In genomic region chr13:112439917-112440361, GRCm38 (mm10) we compare ENCODE assay signal across 8 mouse cellular contexts. TPM values are rescaled to one million over a fixed set of nuclear protein-coding genes. Genes with fewer than 3 reads are reported as not detected.
DNase-seq lines count a peak whose midpoint lies in the region; ATAC-seq and TF ChIP-seq lines count a peak whose summit lies in the region.

No protein-coding gene starts in this region.

- no peak for TF ChIP-seq POLR2A in cortical plate, adult 2 months (IDR thresholded peaks at IDR 0.05; ENCODE audit: extremely low read depth, insufficient read depth, low read length)

- no peaks in the 10 kb centered on the region for H3K9me3 ChIP-seq in liver, embryonic 13.5 days (replicated peaks)
- no peaks in the 10 kb centered on the region for H3K9me3 ChIP-seq in stomach, postnatal 0 days (ENCODE audit: control insufficient read depth, low read length)

- H3K27me3 ChIP-seq in liver, embryonic 13.5 days = peaks cover 12% of the 10 kb centered on the region; the same call in 1 of the 2 replicates
- no peaks in the 10 kb centered on the region for H3K27me3 ChIP-seq in stomach, postnatal 0 days (ENCODE audit: control insufficient read depth, insufficient read depth, low read length)

- no peak for TF ChIP-seq CTCF in cortical plate, adult 2 months (IDR thresholded peaks at IDR 0.05; ENCODE audit: extremely low read depth, insufficient read depth, low read length)
- no peak for TF ChIP-seq CTCF in stomach, postnatal 0 days (IDR thresholded peaks at IDR 0.05; ENCODE audit: low read depth)

- H3K4me2 ChIP-seq in liver, embryonic 13.5 days = peak overlapping the region; percentile 31
- H3K4me2 ChIP-seq in stomach, postnatal 0 days (replicated peaks; ENCODE audit: low read depth) = peak overlapping the region; percentile 45

- DNase-seq in adrenal gland, postnatal 25 days = peak; percentile 10
- no peak for DNase-seq in adrenal gland, postnatal 4 days (ENCODE audit: low spot score in 2 of 2)
- peak; percentile 53 for DNase-seq in heart, adult 8-10 months (ENCODE audit: low spot score)
- DNase-seq in kidney, adult 18-20 months = peak; percentile 40
- DNase-seq in liver, embryonic 13.5 days = peak; percentile 50
- peak; percentile 50 for DNase-seq in stomach, postnatal 0 days (ENCODE audit: low spot score)

- H3K27ac ChIP-seq in cortical plate, adult 2 months (ENCODE audit: insufficient read depth, low read length) = peak overlapping the region; percentile 12; the same call in 1 of the 2 replicates
- 0 out of 2 replicates have a peak overlapping the region, but pooled peaks have one; percentile 23 for H3K27ac ChIP-seq in liver, embryonic 13.5 days
- H3K27ac ChIP-seq in stomach, postnatal 0 days (replicated peaks) = peak overlapping the region; percentile 71

- no peak overlapping the region for H3K9ac ChIP-seq in liver, embryonic 13.5 days
- H3K9ac ChIP-seq in stomach, postnatal 0 days (ENCODE audit: low read length) = peak overlapping the region; percentile 35; the same call in 1 of the 2 replicates

- TF ChIP-seq EP300 in stomach, postnatal 0 days (optimal IDR thresholded peaks at IDR 0.05) = no peak

- H3K36me3 ChIP-seq in liver, embryonic 13.5 days = no peaks in the 10 kb centered on the region
- no peaks in the 10 kb centered on the region for H3K36me3 ChIP-seq in stomach, postnatal 0 days (ENCODE audit: control insufficient read depth, insufficient read depth, low read length)

- H3K4me1 ChIP-seq in cortical plate, adult 2 months (ENCODE audit: control insufficient read depth, insufficient read depth, low read length) = no peaks in the 10 kb centered on the region
- H3K4me1 ChIP-seq in liver, embryonic 13.5 days (replicated peaks) = peaks cover 14% of the 10 kb centered on the region
- H3K4me1 ChIP-seq in stomach, postnatal 0 days (replicated peaks; ENCODE audit: control insufficient read depth, insufficient read depth) = peaks cover 9% of the 10 kb centered on the region

- no peak overlapping the region for H3K4me3 ChIP-seq in cortical plate, adult 2 months (ENCODE audit: insufficient read depth, low read length)
- H3K4me3 ChIP-seq in liver, embryonic 13.5 days (replicated peaks) = no peak overlapping the region
- H3K4me3 ChIP-seq in stomach, postnatal 0 days (ENCODE audit: low read depth, low read length) = no peak overlapping the region

- WGBS in liver, embryonic 13.5 days (ENCODE audit: insufficient replicate concordance) = 5% methylated on average over 9 of the region's 9 CpGs
- WGBS in stomach, postnatal 0 days = 13% methylated on average over 9 of the region's 9 CpGs

- ATAC-seq in liver, embryonic 13.5 days (ENCODE audit: low read depth) = peak; percentile 50; the same call in 1 of the 2 replicates
- peak; percentile 98 for ATAC-seq in monocyte, adult 5-6 weeks (replicated peaks; ENCODE audit: insufficient number of reproducible peaks, low FRiP score, low TSS enrichment, poor library complexity, severe bottlenecking)
- ATAC-seq in stomach, postnatal 0 days (ENCODE audit: low FRiP score, low TSS enrichment) = peak; percentile 78

RNA-seq across cellular contexts. Expression of gene Il6st, which starts 23.9 kb away (rescaled TPM):
- 247 and 388 TPM in 2 replicates for total RNA-seq in adrenal gland, postnatal 25 days (2021)
- 100 to 1,000 TPM; 278 to 288 TPM for total RNA-seq in adrenal gland, postnatal 4 days (2021)
- 23.5 and 26.8 TPM in 2 replicates for polyA plus RNA-seq in cortical plate, adult 2 months (2012; rRNA removed)
- 100 to 1,000 TPM; 217 to 273 (median 230) TPM for total RNA-seq in heart, adult 8-10 months (2022)
- 4.3 and 7.0 TPM in 2 replicates for polyA plus RNA-seq in liver, embryonic 13.5 days (2015; fragmentation: Nextera tagmentation; extraction: Ambion mirVana)
- 23.5 to 26.3 TPM (median 23.8 TPM) in 3 replicates for total RNA-seq in monocyte, adult 5-6 weeks (2017)
- 22.2 and 25.8 TPM in 2 replicates for polyA plus RNA-seq in stomach, postnatal 0 days (2015; fragmentation: Nextera tagmentation; extraction: Ambion mirVana)

Comparison
In these comparisons a context has a peak if more than half of its experiments do, and no peak if none do; other contexts are left out.
1. DNase-seq: peak in adrenal gland, postnatal 25 days (single experiment), heart, adult 8-10 months (single experiment), kidney, adult 18-20 months (single experiment), liver, embryonic 13.5 days (single experiment) and stomach, postnatal 0 days (single experiment); none in adrenal gland, postnatal 4 days (0 of 2).
2. H3K27ac ChIP-seq: peak in every context shown above with its lines; median percentile 71 in stomach, postnatal 0 days; 23 in liver, embryonic 13.5 days; 12 in cortical plate, adult 2 months.
3. Peak in every context shown above with its lines, with median percentiles within 50 percentile points of each other: ATAC-seq.